Mouse (Mus musculus): Measurements from ENCODE around the gene Acox1.

DNA sequence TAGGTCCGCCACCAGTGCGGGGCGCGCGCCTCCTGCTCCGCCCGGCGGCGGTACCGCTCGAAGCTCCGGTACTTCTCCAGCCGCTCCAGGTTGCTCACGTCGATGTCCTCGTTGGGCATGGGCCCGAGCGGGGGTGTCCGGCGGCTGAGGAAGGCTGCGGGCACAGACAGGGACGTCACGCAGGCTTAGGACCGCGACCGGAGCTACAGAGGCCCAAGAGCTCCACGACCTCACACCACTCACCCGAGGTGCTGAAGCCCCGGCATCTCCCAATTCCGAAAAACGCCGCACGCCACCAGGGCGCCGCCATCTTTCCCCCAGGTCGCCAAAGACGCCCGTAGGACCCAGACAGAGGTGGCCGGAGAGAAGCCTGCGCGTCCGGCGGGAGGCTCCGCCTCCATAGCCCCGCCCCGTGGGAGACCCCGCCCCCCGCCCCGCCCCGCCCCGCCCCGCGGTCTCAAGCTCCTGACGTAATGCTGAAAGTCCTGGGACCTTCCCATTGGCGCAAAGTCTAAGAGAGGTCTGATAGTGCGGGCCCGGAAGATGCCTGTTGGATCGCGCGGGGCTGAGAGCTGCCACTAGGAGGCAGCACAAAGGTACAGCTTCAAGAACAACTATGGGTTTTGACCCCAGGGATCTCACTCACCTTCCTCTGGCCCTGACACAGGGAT, 60.2 kb downstream of the Acox1 start, which contains the start of gene Mrpl38:
- TF ChIP-seq CTCF (IDR thresholded peaks at IDR 0.05; ENCODE audit: low read depth, low read length) (peak; percentile 89), POLR2A (IDR thresholded peaks at IDR 0.05; ENCODE audit: extremely low read depth, insufficient read depth, low read length) (peak; percentile 57)

Data from liver, adult 2 months (tissue).